Mouse (Mus musculus) E14TG2a.4 (cell line): ENCODE data around the gene Brd9.

Source experiments
- H3K27me3 ChIP-seq: 2 replicates; pipeline ENCODE4 v1.6.1; 2014; ENCODE audit warnings: low read length, control low read depth; ENCODE audit not compliant: insufficient read depth
- H3K36me3 ChIP-seq: 2 replicates; pipeline ENCODE4 v1.6.1; 2014; ENCODE audit warnings: low read length, control low read depth; ENCODE audit not compliant: insufficient read depth
- H3K4me1 ChIP-seq: replicated peaks from 2 replicates; pipeline ENCODE4 v1.6.1; 2014; ENCODE audit warnings: low read depth, low read length, control low read depth
- H3K4me3 ChIP-seq: replicated peaks from 2 replicates; pipeline ENCODE4 v1.5.1; 2014; ENCODE audit warnings: mild to moderate bottlenecking, low read length
- H3K9me3 ChIP-seq: 2 replicates; pipeline ENCODE4 v1.6.1; 2014; ENCODE audit warnings: low read length, control low read depth
- CTCF ChIP-seq: conservative IDR thresholded peaks from 2 replicates; pipeline ENCODE4 v1.5.1; 2014; ENCODE audit warnings: low read length
- NANOG ChIP-seq: IDR thresholded peaks from 2 replicates; pipeline ENCODE4 v1.6.1; 2014; ENCODE audit warnings: borderline replicate concordance, low read length, mixed read lengths
- POU5F1 ChIP-seq: IDR thresholded peaks from 2 replicates; pipeline ENCODE4 v1.6.1; 2014; ENCODE audit warnings: low read length, borderline replicate concordance

Brd9 gene

GRCm38 (mm10) chr13:73938177-73938560 lies 558 bp downstream of the Brd9 start:
- H3K36me3 ChIP-seq, result peaks cover 59% of the 10 kb centered on the region
- peak overlapping the region; percentile 90 for H3K4me3 ChIP-seq
- no peak for TF ChIP-seq CTCF
- no peak for TF ChIP-seq POU5F1
- no peak for TF ChIP-seq NANOG
- H3K4me1 ChIP-seq, result peaks cover 23% of the 10 kb centered on the region
- no peaks in the 10 kb centered on the region for H3K27me3 ChIP-seq
- no peaks in the 10 kb centered on the region for H3K9me3 ChIP-seq

GRCm38 (mm10) chr13:73939101-73939500 lies 1.5 kb downstream of the Brd9 start:
- H3K4me3 ChIP-seq, result peak overlapping the region; percentile 90
- H3K27me3 ChIP-seq, result no peaks in the 10 kb centered on the region
- peaks cover 23% of the 10 kb centered on the region for H3K4me1 ChIP-seq
- TF ChIP-seq CTCF, result no peak
- TF ChIP-seq POU5F1, result no peak
- H3K36me3 ChIP-seq, result peaks cover 61% of the 10 kb centered on the region
- H3K9me3 ChIP-seq, result no peaks in the 10 kb centered on the region

- no peak for TF ChIP-seq POU5F1
- no peak for TF ChIP-seq NANOG
- TF ChIP-seq CTCF, result no peak
- no peak overlapping the region for H3K4me3 ChIP-seq
These were observed 7.0 kb downstream of the Brd9 start for GRCm38 (mm10) chr13:73944606-73945005.

GRCm38 (mm10) chr13:73953551-73954130 lies 16.0 kb downstream of the Brd9 start:
- H3K4me3 ChIP-seq, result no peak overlapping the region
- H3K9me3 ChIP-seq, result no peaks in the 10 kb centered on the region
- no peaks in the 10 kb centered on the region for H3K27me3 ChIP-seq
- H3K4me1 ChIP-seq, result no peaks in the 10 kb centered on the region
- H3K36me3 ChIP-seq, result peaks cover 94% of the 10 kb centered on the region
- no peak for TF ChIP-seq POU5F1
- TF ChIP-seq CTCF, result no peak
- no peak for TF ChIP-seq NANOG

More at GRCm38 (mm10) chr13:73944606-73945005, 7.0 kb downstream of the Brd9 start:
- no peaks in the 10 kb centered on the region for H3K9me3 ChIP-seq
- peaks cover 90% of the 10 kb centered on the region for H3K36me3 ChIP-seq
- H3K4me1 ChIP-seq, result no peaks in the 10 kb centered on the region
- no peaks in the 10 kb centered on the region for H3K27me3 ChIP-seq

GRCm38 (mm10) chr13:73954666-73955065 lies 17.1 kb downstream of the Brd9 start:
- H3K27me3 ChIP-seq, result no peaks in the 10 kb centered on the region
- no peaks in the 10 kb centered on the region for H3K9me3 ChIP-seq
- no peak for TF ChIP-seq POU5F1
- no peak for TF ChIP-seq CTCF
- no peak for TF ChIP-seq NANOG

GRCm38 (mm10) chr13:73955531-73955930 lies 17.9 kb downstream of the Brd9 start:
- no peaks in the 10 kb centered on the region for H3K27me3 ChIP-seq
- TF ChIP-seq POU5F1 (no peak), NANOG (no peak)
- no peaks in the 10 kb centered on the region for H3K9me3 ChIP-seq
- H3K4me3 ChIP-seq, result no peak overlapping the region
- H3K36me3 ChIP-seq, result peaks cover 93% of the 10 kb centered on the region
- H3K4me1 ChIP-seq, result no peaks in the 10 kb centered on the region

More at GRCm38 (mm10) chr13:73954666-73955065, 17.1 kb downstream of the Brd9 start:
- H3K36me3 ChIP-seq, result peaks cover 93% of the 10 kb centered on the region
- H3K4me3 ChIP-seq, result no peak overlapping the region
- no peaks in the 10 kb centered on the region for H3K4me1 ChIP-seq

- Histone ChIP-seq H3K4me3 (no peak overlapping the region), H3K36me3 (peaks cover 59% of the 10 kb centered on the region), H3K4me1 (no peaks in the 10 kb centered on the region), H3K9me3 (no peaks in the 10 kb centered on the region), H3K27me3 (no peaks in the 10 kb centered on the region)
- TF ChIP-seq CTCF (no peak), POU5F1 (no peak)
These were observed 22.6 kb downstream of the Brd9 start for GRCm38 (mm10) chr13:73960117-73960652.

GRCm38 (mm10) chr13:73961177-73961576 lies 23.6 kb downstream of the Brd9 start:
- H3K4me3 ChIP-seq, result no peak overlapping the region
- no peaks in the 10 kb centered on the region for H3K4me1 ChIP-seq
- no peaks in the 10 kb centered on the region for H3K9me3 ChIP-seq
- H3K36me3 ChIP-seq, result peaks cover 49% of the 10 kb centered on the region
- no peaks in the 10 kb centered on the region for H3K27me3 ChIP-seq
- no peak for TF ChIP-seq NANOG
- TF ChIP-seq POU5F1, result no peak
- TF ChIP-seq CTCF, result peak; percentile 23; the same call in 1 of the 2 replicates

GRCm38 (mm10) chr13:73963551-73963950 lies 25.9 kb downstream of the Brd9 start, which contains the start of gene Zdhhc11:
Gene Zdhhc11, plus strand, starts transcription at chr13:73963851.
- TF ChIP-seq POU5F1 (no peak), NANOG (no peak), CTCF (no peak)
- H3K36me3 ChIP-seq, result peaks cover 27% of the 10 kb centered on the region
- no peak within 1 kb of the TSS for H3K4me3 ChIP-seq
- no peaks in the 10 kb centered on the region for H3K4me1 ChIP-seq
- H3K27me3 ChIP-seq, result no peaks in the 10 kb centered on the region
- 0 out of 2 replicates have a peak, but pooled peaks cover 2% of the 10 kb centered on the region for H3K9me3 ChIP-seq
